Mouse (Mus musculus) G1E (cell line): ENCODE measurements around the gene St8sia1. TPM values are rescaled to one million over a fixed set of nuclear protein-coding genes. Genes with fewer than 3 reads are reported as not detected.

ENCODE experiments used
- ATAC-seq: 2 replicates; pipeline ENCODE4 v1.8.0; 2016; ENCODE audit warnings: mild to moderate bottlenecking; ENCODE audit not compliant: insufficient number of reproducible peaks, poor library complexity, low FRiP score, severe bottlenecking; ENCODE audit errors: extremely low read depth
- DNase-seq: peaks from one replicate; pipeline ENCODE4 v3.0.0; 2012; ENCODE audit warnings: low spot score
- H3K27me3 ChIP-seq: 2 replicates; pipeline ENCODE4 v1.6.1; 2012; ENCODE audit warnings: mild to moderate bottlenecking, low read length, inconsistent platforms; ENCODE audit not compliant: insufficient read depth
- H3K36me3 ChIP-seq: replicated peaks from 2 replicates; pipeline ENCODE3; 2012; ENCODE audit warnings: mild to moderate bottlenecking, inconsistent platforms
- H3K4me1 ChIP-seq: 2 replicates; pipeline ENCODE4 v1.6.1; 2012; ENCODE audit warnings: low read depth, low read length, inconsistent platforms, mixed read lengths; ENCODE audit not compliant: insufficient read depth
- H3K4me3 ChIP-seq: 2 replicates; pipeline ENCODE4 v1.5.1; 2012; ENCODE audit warnings: low read depth, mild to moderate bottlenecking, inconsistent platforms, low read length, moderate library complexity, mixed read lengths
- H3K9me3 ChIP-seq: replicated peaks from 2 replicates; pipeline ENCODE4 v1.6.1; 2012; ENCODE audit warnings: inconsistent platforms
- CTCF ChIP-seq: IDR thresholded peaks from 2 replicates; pipeline ENCODE4 v1.5.1; 2012; ENCODE audit warnings: low read depth, low read length, inconsistent platforms, mixed read lengths
- GATA1 ChIP-seq: IDR thresholded peaks from 2 replicates; pipeline ENCODE4 v1.6.1; 2012; ENCODE audit warnings: borderline replicate concordance, low read length, inconsistent platforms, mixed read lengths
- GATA2 ChIP-seq: IDR thresholded peaks from 2 replicates; pipeline ENCODE4 v1.6.1; 2012; ENCODE audit warnings: low read depth, low read length, inconsistent platforms, borderline replicate concordance
- POLR2AphosphoS5 ChIP-seq: IDR thresholded peaks from 2 replicates; pipeline ENCODE4 v1.6.1; 2012; ENCODE audit warnings: low read depth, low read length, inconsistent platforms; ENCODE audit not compliant: insufficient replicate concordance
- TAL1 ChIP-seq: conservative IDR thresholded peaks from 2 replicates; pipeline ENCODE4 v1.6.1; 2012; ENCODE audit warnings: low read depth, low read length, inconsistent platforms, mixed read lengths
- polyA plus RNA-seq: library from polyadenylated mRNA; stranded (reverse); fragments of >175 nt; gene quantifications from 2 replicates; pipeline ENCODE4 v1.2.3, GENCODE M21; 2012
- total RNA-seq, 2 experiments: library from RNA; stranded (forward) in 1 of 2; stranded (reverse) in 1 of 2; fragments of 200-1000 nt in 1 of 2; fragments of >200 nt in 1 of 2; fragmentation: Nextera tagmentation in 1 of 2; gene quantifications; 2 replicates each; pipeline ENCODE4 v1.2.3; 2014 to 2017

St8sia1 gene
- total and polyA plus RNA-seq, 3 experiments, result 0.11 TPM; not detected in 2

- no peak for ATAC-seq
- no peak overlapping the region for H3K4me3 ChIP-seq
- H3K9me3 ChIP-seq, result 0 out of 2 replicates have a peak, but pooled peaks cover 2% of the 10 kb centered on the region
- TF ChIP-seq CTCF, result no peak
- no peak for TF ChIP-seq GATA1
- TF ChIP-seq GATA2, result no peak
- no peak for TF ChIP-seq POLR2AphosphoS5
- no peak for TF ChIP-seq TAL1
- H3K36me3 ChIP-seq, result no peaks in the 10 kb centered on the region
- H3K27me3 ChIP-seq, result no peaks in the 10 kb centered on the region
- no peak for DNase-seq
- H3K4me1 ChIP-seq, result peaks cover 8% of the 10 kb centered on the region; the same call in 1 of the 2 replicates
These were observed 17.2 kb downstream of the St8sia1 start for GRCm38 (mm10) chr6:142947029-142947428.

GRCm38 (mm10) chr6:142946069-142946871, 18.0 kb downstream of the St8sia1 start:
- Histone ChIP-seq H3K4me3 (no peak overlapping the region), H3K27me3 (no peaks in the 10 kb centered on the region), H3K4me1 (peaks cover 8% of the 10 kb centered on the region; the same call in 1 of the 2 replicates), H3K36me3 (no peaks in the 10 kb centered on the region), H3K9me3 (0 out of 2 replicates have a peak, but pooled peaks cover 2% of the 10 kb centered on the region)
- ATAC-seq, result no peak
- DNase-seq, result no peak
- TF ChIP-seq POLR2AphosphoS5 (no peak), CTCF (no peak), GATA2 (no peak), TAL1 (no peak)

- no peak for DNase-seq
- ATAC-seq, result no peak
- TF ChIP-seq GATA1, result no peak
- TF ChIP-seq POLR2AphosphoS5, result no peak
- TF ChIP-seq CTCF, result no peak
- no peak for TF ChIP-seq GATA2
- no peak for TF ChIP-seq TAL1
These were observed 18.8 kb downstream of the St8sia1 start for GRCm38 (mm10) chr6:142945461-142945860.

GRCm38 (mm10) chr6:142944470-142944869, 19.8 kb downstream of the St8sia1 start:
- no peak for ATAC-seq
- no peak for DNase-seq
- H3K9me3 ChIP-seq, result 0 out of 2 replicates have a peak, but pooled peaks cover 2% of the 10 kb centered on the region
- H3K4me1 ChIP-seq, result peaks cover 8% of the 10 kb centered on the region; the same call in 1 of the 2 replicates
- H3K4me3 ChIP-seq, result no peak overlapping the region
- no peaks in the 10 kb centered on the region for H3K36me3 ChIP-seq
- no peaks in the 10 kb centered on the region for H3K27me3 ChIP-seq
- TF ChIP-seq GATA2, result no peak
- no peak for TF ChIP-seq POLR2AphosphoS5
- no peak for TF ChIP-seq CTCF
- TF ChIP-seq TAL1, result no peak
- TF ChIP-seq GATA1, result no peak

More at GRCm38 (mm10) chr6:142945461-142945860, 18.8 kb downstream of the St8sia1 start:
- no peaks in the 10 kb centered on the region for H3K27me3 ChIP-seq
- H3K4me1 ChIP-seq, result peaks cover 8% of the 10 kb centered on the region; the same call in 1 of the 2 replicates
- no peaks in the 10 kb centered on the region for H3K36me3 ChIP-seq
- no peak overlapping the region for H3K4me3 ChIP-seq
- 0 out of 2 replicates have a peak, but pooled peaks cover 2% of the 10 kb centered on the region for H3K9me3 ChIP-seq

- 0 out of 2 replicates have a peak, but pooled peaks cover 2% of the 10 kb centered on the region for H3K9me3 ChIP-seq
- DNase-seq (no peak), ATAC-seq (no peak)
- no peak for TF ChIP-seq GATA1
- TF ChIP-seq POLR2AphosphoS5, result no peak
- no peak for TF ChIP-seq CTCF
- no peak for TF ChIP-seq GATA2
- TF ChIP-seq TAL1, result no peak
- H3K4me1 ChIP-seq, result peaks cover 8% of the 10 kb centered on the region; the same call in 1 of the 2 replicates
- H3K36me3 ChIP-seq, result no peaks in the 10 kb centered on the region
- 0 out of 2 replicates have a peak, but pooled peaks cover 2% of the 10 kb centered on the region for H3K27me3 ChIP-seq
- no peak overlapping the region for H3K4me3 ChIP-seq
These were observed 20.8 kb downstream of the St8sia1 start for GRCm38 (mm10) chr6:142943419-142943818.
